Mouse (Mus musculus) thymus, adult 2 months (tissue): ENCODE measurements around the gene Crygf. TPM values are rescaled to one million over a fixed set of nuclear protein-coding genes. Genes with fewer than 3 reads are reported as not detected.
"Not testable (repeated sequence)": the region's sequence is repeated elsewhere in the genome, so short reads cannot be mapped to it uniquely, and the experiment has no call there.

Source experiments
- DNase-seq: peaks from one replicate; pipeline ENCODE4 v3.0.0; 2021
- H3K27ac ChIP-seq: fragments of 200-500 bp; 2 replicates; pipeline ENCODE4 v1.5.1; 2012; ENCODE audit warnings: low read length, control low read depth; ENCODE audit not compliant: control insufficient read depth, insufficient read depth
- H3K27me3 ChIP-seq: fragments of 200-500 bp; 2 replicates; pipeline ENCODE4 v1.6.1; 2012; ENCODE audit warnings: mild to moderate bottlenecking, low read length, moderate library complexity, mixed read lengths; ENCODE audit not compliant: control insufficient read depth, insufficient read depth
- H3K36me3 ChIP-seq: fragments of 200-500 bp; 2 replicates; pipeline ENCODE4 v1.6.1; 2012; ENCODE audit warnings: mild to moderate bottlenecking, low read length, moderate library complexity; ENCODE audit not compliant: control insufficient read depth, insufficient read depth
- H3K4me1 ChIP-seq: fragments of 200-500 bp; replicated peaks from 2 replicates; pipeline ENCODE4 v1.6.1; 2012; ENCODE audit warnings: low read length; ENCODE audit not compliant: control insufficient read depth, insufficient read depth
- H3K4me3 ChIP-seq: fragments of 200-500 bp; 2 replicates; pipeline ENCODE4 v1.5.1; 2012; ENCODE audit warnings: mild to moderate bottlenecking, low read length, control low read depth, moderate library complexity; ENCODE audit not compliant: control insufficient read depth, insufficient read depth
- CTCF ChIP-seq: fragments of 200-500 bp; IDR thresholded peaks from 2 replicates; pipeline ENCODE4 v1.5.1; 2012; ENCODE audit warnings: mild to moderate bottlenecking, control low read depth, low read length, moderate library complexity, borderline replicate concordance; ENCODE audit not compliant: control insufficient read depth, poor library complexity, insufficient read depth; ENCODE audit errors: extremely low read depth
- POLR2A ChIP-seq: fragments of 200-500 bp; IDR thresholded peaks from 2 replicates; pipeline ENCODE4 v1.6.1; 2012; ENCODE audit warnings: mild to moderate bottlenecking, low read length, control low read depth, moderate library complexity; ENCODE audit not compliant: control insufficient read depth, poor library complexity, insufficient read depth; ENCODE audit errors: extremely low read depth
- WGBS: fragments of 180-500 bp; shearing (Covaris S2); methylation state at CpG from one replicate; pipeline ENCODE4 v1.1.7; 2018; 5-methylcytosine and 5-hydroxymethylcytosine counted together
- polyA plus RNA-seq: library from polyadenylated mRNA; depleted of rRNA; stranded (reverse); fragments of >200 nt; gene quantifications from 2 replicates; pipeline ENCODE4 v1.2.3, GENCODE M21; 2012; rRNA removed

Crygf gene
- 0.28 TPM in 1 of 2 replicates, not detected in the other for polyA plus RNA-seq

- TF ChIP-seq CTCF: no peak
- no peak for TF ChIP-seq POLR2A
- no peak within 1 kb of the TSS for H3K27ac ChIP-seq
- no peak for DNase-seq
- no peak within 1 kb of the TSS for H3K4me3 ChIP-seq
- H3K4me1 ChIP-seq: no peaks in the 10 kb centered on the region
- no peaks in the 10 kb centered on the region for H3K36me3 ChIP-seq
- no peaks in the 10 kb centered on the region for H3K27me3 ChIP-seq
- WGBS: 89% methylated on average over 4 of the region's 4 CpGs
These were observed at the start of gene Crygf for GRCm38 (mm10) chr1:65926294-65926693. Gene Crygf, plus strand, starts transcription at chr1:65926520.

DNA sequence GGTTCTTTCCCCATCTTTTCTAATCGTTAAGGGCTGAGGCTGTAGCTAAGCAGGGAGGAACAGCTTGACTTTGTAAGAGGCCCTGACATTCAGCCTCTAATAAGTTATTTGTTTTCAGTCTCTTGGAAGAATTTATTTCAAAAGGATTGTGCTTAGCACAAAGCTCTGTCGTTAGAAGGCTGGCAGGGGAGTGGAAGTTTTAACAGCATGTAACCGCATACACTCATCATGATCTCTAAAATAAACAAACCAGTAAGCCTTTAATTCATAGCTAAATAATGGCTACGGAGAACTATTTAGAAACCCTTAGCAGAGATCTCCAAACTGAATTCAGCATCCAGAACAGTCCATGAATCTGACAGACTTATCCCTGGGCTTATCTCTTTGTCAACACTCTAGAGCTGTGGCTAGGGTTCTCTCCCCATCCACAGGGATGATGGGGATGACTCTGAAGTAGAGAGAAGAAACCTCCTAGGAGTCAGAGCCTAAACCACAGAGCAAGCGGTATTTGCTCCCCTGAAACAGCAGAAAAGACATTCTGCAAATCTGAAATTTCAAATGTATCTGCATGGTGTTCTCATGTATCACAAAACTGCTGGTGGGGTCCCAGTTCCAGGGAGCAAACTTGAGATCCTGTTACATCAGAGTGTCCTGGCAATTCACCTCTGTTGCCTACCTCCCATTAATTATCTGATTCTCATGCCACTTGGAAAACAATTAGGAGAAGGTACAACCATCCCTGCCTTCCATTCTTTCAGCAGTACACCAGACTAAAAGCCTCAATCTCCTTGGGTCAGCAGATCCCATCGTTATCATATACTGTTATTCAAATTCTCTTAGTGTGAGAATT is 734 bp upstream of the Crygf start:
- Histone ChIP-seq H3K36me3 (no peaks in the 10 kb centered on the region), H3K27ac (no peak overlapping the region), H3K27me3 (no peaks in the 10 kb centered on the region), H3K4me1 (no peaks in the 10 kb centered on the region), H3K4me3 (no peak overlapping the region)
- no peak for TF ChIP-seq POLR2A
- no peak for TF ChIP-seq CTCF
- 80% methylated on average over 6 of the region's 6 CpGs for WGBS
- no peak for DNase-seq

DNA sequence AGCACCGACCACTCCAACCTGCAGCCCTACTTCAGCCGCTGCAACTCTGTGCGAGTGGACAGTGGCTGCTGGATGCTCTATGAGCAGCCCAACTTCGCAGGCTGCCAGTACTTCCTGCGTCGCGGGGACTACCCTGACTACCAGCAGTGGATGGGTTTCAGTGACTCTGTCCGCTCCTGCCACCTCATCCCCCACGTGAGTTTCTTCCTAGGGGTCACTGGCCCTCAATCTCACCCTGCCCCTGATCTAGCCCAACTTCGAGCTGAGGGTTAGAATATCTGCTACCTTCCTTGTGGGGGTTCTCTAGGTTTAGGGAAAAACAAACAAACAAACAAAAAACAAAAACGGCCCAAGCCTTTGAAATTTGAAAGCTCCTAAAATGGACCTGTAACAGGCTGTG is 376 bp downstream of the Crygf start:
- WGBS: 84% methylated on average over 11 of the region's 11 CpGs
- not testable (repeated sequence) for H3K27me3 ChIP-seq, H3K36me3 ChIP-seq, DNase-seq, H3K4me3 ChIP-seq, H3K27ac ChIP-seq, H3K4me1 ChIP-seq

DNA sequence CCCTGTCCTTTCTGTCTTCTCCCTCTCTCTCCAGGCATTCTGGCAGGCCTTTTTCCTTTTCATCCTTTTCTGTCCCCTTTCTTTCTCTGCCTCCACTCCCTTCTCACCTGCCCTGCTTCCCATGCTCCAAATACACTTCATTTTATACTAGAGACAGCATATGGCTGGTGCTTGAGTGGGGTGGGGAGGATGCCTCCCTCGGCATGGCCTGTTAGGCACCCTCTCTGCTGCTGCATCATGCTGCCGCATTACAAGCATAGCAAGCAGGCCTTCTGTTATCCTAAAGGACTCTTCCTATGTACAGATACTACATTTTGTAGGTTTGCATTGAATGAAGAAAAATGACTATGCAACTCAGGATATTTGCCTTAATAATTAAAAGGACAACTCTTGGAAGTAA is 3.7 kb downstream of the Crygf start:
- TF ChIP-seq POLR2A: no peak
- no peak for TF ChIP-seq CTCF
- H3K36me3 ChIP-seq: no peaks in the 10 kb centered on the region
- 89% methylated on average over 2 of the region's 2 CpGs for WGBS
- H3K27ac ChIP-seq: no peak overlapping the region
- no peak for DNase-seq
- H3K4me3 ChIP-seq: no peak overlapping the region
- no peaks in the 10 kb centered on the region for H3K27me3 ChIP-seq
- no peaks in the 10 kb centered on the region for H3K4me1 ChIP-seq

DNA sequence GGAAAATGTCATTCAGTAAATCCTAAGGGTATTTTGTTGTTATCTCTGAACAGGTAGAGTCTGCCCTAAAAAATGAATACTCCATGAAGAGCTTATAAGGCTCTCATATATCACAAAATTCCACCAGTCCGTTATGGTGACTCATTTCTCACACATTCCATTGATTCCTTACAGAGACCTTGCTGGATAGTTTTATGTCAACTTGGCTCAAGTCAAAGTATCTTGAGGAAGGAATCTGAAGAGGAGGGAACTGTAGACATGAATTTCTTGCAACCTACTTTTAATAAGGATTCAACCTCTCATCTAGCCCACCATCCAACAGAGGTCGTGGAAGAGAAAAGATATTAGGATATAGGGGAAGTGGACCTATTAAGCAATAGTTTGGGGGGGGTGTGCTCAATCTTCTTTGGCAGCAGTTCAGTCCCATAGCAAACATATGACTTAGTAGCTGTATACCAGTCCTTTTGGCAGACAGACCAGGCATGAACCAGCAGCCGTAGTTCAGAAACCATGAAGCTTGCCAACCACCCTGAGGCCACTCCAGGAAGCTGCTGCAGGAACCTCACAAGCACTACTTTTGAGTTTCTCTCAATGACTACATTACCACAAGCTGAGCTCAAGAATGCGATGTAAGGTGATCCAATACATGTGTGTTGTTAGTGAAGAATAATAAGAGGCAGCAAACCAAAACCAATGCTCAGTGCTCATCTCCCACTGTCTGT is 5.9 kb downstream of the Crygf start:
- WGBS: 87% methylated on average over 4 of the region's 4 CpGs

More for the DNA sequence above, 5.9 kb downstream of the Crygf start:
- no peak for TF ChIP-seq POLR2A
- no peak for TF ChIP-seq CTCF
- Histone ChIP-seq H3K4me3 (no peak overlapping the region), H3K36me3 (no peaks in the 10 kb centered on the region), H3K27me3 (no peaks in the 10 kb centered on the region), H3K4me1 (no peaks in the 10 kb centered on the region), H3K27ac (no peak overlapping the region)
- DNase-seq: no peak

Other genes starting within 250 kb of the Crygf start
- 3.3 and 4.6 TPM in 2 replicates for gene Map2, start 248.8 kb downstream of the Crygf start, polyA plus RNA-seq